Mouse (Mus musculus): Measurements from ENCODE around the gene Ttll5.

DNA sequence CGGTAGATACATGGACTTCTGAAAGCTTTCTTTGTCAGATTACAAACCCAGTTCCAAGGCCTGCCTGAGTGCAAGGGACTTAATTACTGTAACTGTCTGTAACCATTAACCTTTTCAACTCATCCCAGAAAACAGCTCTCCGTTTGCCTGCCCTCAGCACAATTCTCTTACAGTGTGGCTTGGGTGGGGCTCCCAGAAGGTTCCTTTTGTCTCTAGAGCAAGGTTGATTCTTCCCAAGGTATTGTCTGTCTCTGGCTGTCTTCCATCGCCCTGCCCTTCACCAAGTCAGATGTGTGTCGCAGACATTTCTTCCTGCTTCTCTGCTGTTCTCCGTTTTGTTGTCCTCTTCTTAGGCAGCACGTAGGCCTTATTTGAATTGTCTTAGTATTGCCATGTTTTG lies 125.2 kb downstream of the Ttll5 start:
- no peak for TF ChIP-seq CTCF (IDR thresholded peaks at IDR 0.05; ENCODE audit: borderline replicate concordance, extremely low read depth, insufficient read depth, insufficient read length)
- no peak for TF ChIP-seq POLR2A (IDR thresholded peaks at IDR 0.05; ENCODE audit: borderline replicate concordance, extremely low read depth, insufficient read depth, insufficient read length, poor library complexity, severe bottlenecking)

Measured in brain, embryonic 14.5 days (tissue).